Mouse (Mus musculus): ENCODE data around the gene Ttll6.

- no peak for TF ChIP-seq CTCF (IDR thresholded peaks at IDR 0.05)
- no peak for TF ChIP-seq EP300 (IDR thresholded peaks at IDR 0.05)
Observed at GRCm38 (mm10) chr11:96194961-96195640, 61.5 kb downstream of the Ttll6 start.
